Mouse (Mus musculus) embryonic facial prominence, embryonic 15.5 days (tissue): ENCODE data around the gene Tmtc1. TPM values are rescaled to one million over a fixed set of nuclear protein-coding genes. Genes with fewer than 3 reads are reported as not detected.

Experiments used
- ATAC-seq: fragments of 200-750 bp; cut with Nextera tagmentation; 2 replicates; pipeline ENCODE4 v1.8.0; 2017; ENCODE audit warnings: low read depth, moderate TSS enrichment; ENCODE audit not compliant: insufficient number of reproducible peaks, low FRiP score, low TSS enrichment
- H3K27ac ChIP-seq: fragments of 300-500 bp; sonication (generic); replicated peaks from 2 replicates; pipeline ENCODE4 v1.5.1; 2015; ENCODE audit warnings: mild to moderate bottlenecking, inconsistent platforms
- H3K27me3 ChIP-seq: fragments of 300-500 bp; sonication (generic); 2 replicates; pipeline ENCODE4 v1.6.1; 2015; ENCODE audit warnings: inconsistent platforms
- H3K36me3 ChIP-seq: fragments of 300-500 bp; sonication (generic); 2 replicates; pipeline ENCODE4 v1.6.1; 2015; ENCODE audit warnings: mild to moderate bottlenecking, inconsistent platforms
- H3K4me1 ChIP-seq: fragments of 300-500 bp; sonication (generic); 2 replicates; pipeline ENCODE4 v1.6.1; 2015; ENCODE audit warnings: inconsistent platforms
- H3K4me2 ChIP-seq: fragments of 300-500 bp; sonication (generic); replicated peaks from 2 replicates; pipeline ENCODE4 v1.6.1; 2015; ENCODE audit warnings: mild to moderate bottlenecking, inconsistent platforms
- H3K4me3 ChIP-seq: fragments of 300-500 bp; sonication (generic); replicated peaks from 2 replicates; pipeline ENCODE4 v1.5.1; 2015; ENCODE audit warnings: mild to moderate bottlenecking, inconsistent platforms
- H3K9ac ChIP-seq: fragments of 300-500 bp; sonication (generic); 2 replicates; pipeline ENCODE4 v1.6.1; 2015; ENCODE audit warnings: inconsistent platforms
- H3K9me3 ChIP-seq: fragments of 300-500 bp; sonication (generic); replicated peaks from 2 replicates; pipeline ENCODE4 v1.6.1; 2016; ENCODE audit warnings: inconsistent platforms
- WGBS: fragments of 180-500 bp; shearing (Covaris S2); methylation state at CpG from one replicate; pipeline ENCODE4 v1.1.7; 2015; 5-methylcytosine and 5-hydroxymethylcytosine counted together
- polyA plus RNA-seq: library from polyadenylated mRNA; unstranded; fragments of >200 nt; fragmentation: Nextera tagmentation; extraction: Ambion mirVana; gene quantifications from 2 replicates; pipeline ENCODE4 v1.2.1, GENCODE M21; 2015

The Tmtc1 gene
- polyA plus RNA-seq, 1 experiment from 2014 or later, result 1.4 TPM

DNA sequence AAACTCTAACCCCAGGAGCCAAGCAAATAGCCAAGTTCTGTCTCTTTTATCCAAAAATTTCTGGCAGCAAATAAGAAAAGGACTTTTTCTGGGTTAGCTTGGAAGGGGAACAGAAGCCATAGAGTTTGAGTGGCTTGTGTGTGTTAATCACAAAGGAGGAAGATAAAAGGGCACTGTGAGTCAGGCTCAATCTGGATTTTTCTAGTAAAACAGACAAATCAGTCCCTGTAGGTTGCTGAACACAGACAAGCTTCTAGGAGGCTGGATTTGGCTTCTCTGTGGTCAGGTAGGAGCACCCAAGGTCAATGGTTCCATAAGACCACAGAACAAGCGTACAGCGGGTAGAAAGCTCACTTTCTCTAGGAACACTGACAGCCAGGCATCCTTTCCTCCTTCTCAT lies 141.9 kb downstream of the Tmtc1 start:
- Histone ChIP-seq H3K9ac (no peak overlapping the region), H3K4me1 (peaks cover 3% of the 10 kb centered on the region; the same call in 1 of the 2 replicates), H3K27ac (no peak overlapping the region), H3K4me3 (no peak overlapping the region), H3K27me3 (no peaks in the 10 kb centered on the region), H3K4me2 (no peak overlapping the region), H3K36me3 (no peaks in the 10 kb centered on the region), H3K9me3 (no peaks in the 10 kb centered on the region)
- no peak for ATAC-seq
- 67% methylated on average over 2 of the region's 2 CpGs for WGBS

- no peak; the same call in 1 of the 2 replicates for ATAC-seq
- H3K27ac ChIP-seq, result 0 out of 2 replicates have a peak overlapping the region, but pooled peaks have one; percentile 3
These were observed 147.1 kb downstream of the Tmtc1 start for GRCm38 (mm10) chr6:148297086-148297485.

DNA sequence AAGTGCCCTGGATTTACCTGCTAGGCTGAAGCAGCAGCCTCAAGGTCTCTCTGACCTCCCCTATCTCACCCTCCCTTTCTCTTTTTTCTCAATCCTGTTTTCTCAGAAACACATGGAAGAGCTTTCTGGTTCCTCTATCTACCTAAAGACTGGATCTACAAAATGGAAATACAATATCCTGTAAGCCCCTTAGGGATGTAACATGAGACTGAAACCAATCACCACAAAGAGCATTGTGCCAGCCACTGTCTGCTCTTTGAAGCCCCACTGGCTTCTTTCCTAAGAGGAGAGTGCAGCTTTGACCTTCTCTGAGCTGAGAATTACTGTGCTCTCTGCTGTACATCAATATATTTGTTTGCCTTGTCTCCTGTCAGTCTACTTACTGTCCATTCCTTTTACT lies 147.8 kb downstream of the Tmtc1 start:
- no peak overlapping the region for H3K4me2 ChIP-seq
- H3K36me3 ChIP-seq, result no peaks in the 10 kb centered on the region
- no peak for ATAC-seq
- no peaks in the 10 kb centered on the region for H3K27me3 ChIP-seq
- H3K4me3 ChIP-seq, result no peak overlapping the region
- H3K9me3 ChIP-seq, result no peaks in the 10 kb centered on the region
- no peak overlapping the region for H3K9ac ChIP-seq
- H3K4me1 ChIP-seq, result peaks cover 14% of the 10 kb centered on the region
- no peak overlapping the region for H3K27ac ChIP-seq

More at GRCm38 (mm10) chr6:148297086-148297485, 147.1 kb downstream of the Tmtc1 start:
- Histone ChIP-seq H3K4me3 (no peak overlapping the region), H3K9ac (no peak overlapping the region), H3K4me1 (peaks cover 14% of the 10 kb centered on the region), H3K4me2 (no peak overlapping the region), H3K9me3 (no peaks in the 10 kb centered on the region), H3K36me3 (no peaks in the 10 kb centered on the region), H3K27me3 (no peaks in the 10 kb centered on the region)
- 11% methylated on average over 4 of the region's 4 CpGs for WGBS

GRCm38 (mm10) chr6:148294506-148294905 lies 149.7 kb downstream of the Tmtc1 start:
- no peak overlapping the region for H3K4me2 ChIP-seq
- H3K36me3 ChIP-seq, result no peaks in the 10 kb centered on the region
- peaks cover 14% of the 10 kb centered on the region for H3K4me1 ChIP-seq
- H3K9me3 ChIP-seq, result no peaks in the 10 kb centered on the region
- no peak for ATAC-seq
- H3K4me3 ChIP-seq, result no peak overlapping the region
- WGBS, result 61% methylated on average over 4 of the region's 4 CpGs
- H3K9ac ChIP-seq, result no peak overlapping the region
- H3K27ac ChIP-seq, result no peak overlapping the region
- H3K27me3 ChIP-seq, result no peaks in the 10 kb centered on the region

- Histone ChIP-seq H3K9me3 (no peaks in the 10 kb centered on the region), H3K4me3 (no peak overlapping the region), H3K27ac (no peak overlapping the region), H3K36me3 (no peaks in the 10 kb centered on the region), H3K4me1 (no peaks in the 10 kb centered on the region), H3K27me3 (no peaks in the 10 kb centered on the region), H3K4me2 (no peak overlapping the region), H3K9ac (no peak overlapping the region)
- ATAC-seq, result no peak
These were observed 153.3 kb downstream of the Tmtc1 start for GRCm38 (mm10) chr6:148290865-148291264.

DNA sequence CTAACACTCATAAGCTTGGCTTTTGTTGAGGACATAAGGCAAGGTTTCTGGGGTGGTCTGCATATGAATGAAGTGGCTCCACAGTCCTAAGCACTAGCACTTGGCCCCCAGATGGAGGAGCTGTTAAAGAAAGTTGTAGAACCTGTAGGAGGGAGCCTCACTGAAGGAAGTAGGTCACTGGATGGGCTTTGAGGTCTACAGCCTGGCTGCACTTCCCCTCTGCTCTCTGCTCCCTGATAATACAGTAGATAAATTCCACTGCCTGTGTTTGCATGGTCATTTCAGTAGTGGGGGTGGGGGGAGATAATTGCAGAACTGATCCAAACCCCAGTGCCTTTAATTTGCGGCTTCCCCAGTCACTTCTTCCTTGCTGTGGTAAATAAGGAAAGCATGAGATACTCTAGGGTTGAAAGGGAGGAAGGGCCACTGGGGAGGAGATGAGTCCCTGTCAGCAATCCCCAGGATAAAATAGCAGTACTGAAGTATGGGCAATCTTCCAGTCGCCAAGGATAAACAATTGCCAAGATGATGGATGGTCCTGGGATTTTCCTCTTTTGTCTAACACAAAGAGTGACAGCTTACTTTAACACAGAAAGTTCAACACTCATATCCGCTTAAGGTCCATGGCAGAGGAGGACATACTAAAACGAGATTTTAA lies 160.8 kb downstream of the Tmtc1 start:
- no peak overlapping the region for H3K27ac ChIP-seq

DNA sequence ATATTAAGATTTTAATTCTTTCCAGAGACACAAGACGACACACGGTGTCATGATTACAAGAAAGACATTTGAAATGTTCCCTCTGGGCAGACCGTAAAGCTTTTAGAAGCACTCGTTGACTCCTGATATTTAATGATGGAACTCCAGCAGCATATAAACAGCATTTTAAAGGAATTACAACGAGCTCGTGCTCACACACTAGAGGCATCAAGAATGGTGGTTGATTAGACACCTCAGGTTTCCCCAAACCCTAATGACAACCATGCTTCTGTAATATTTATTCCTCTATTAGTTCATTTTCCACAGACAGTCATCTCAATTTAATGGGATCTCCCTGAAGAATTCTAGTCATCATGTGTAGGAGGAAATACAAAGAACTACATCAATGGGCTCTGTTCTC lies 164.9 kb downstream of the Tmtc1 start:
- no peak for ATAC-seq
- H3K36me3 ChIP-seq, result no peaks in the 10 kb centered on the region
- no peak overlapping the region for H3K4me2 ChIP-seq
- 20% methylated on average over 6 of the region's 6 CpGs for WGBS
- no peak overlapping the region for H3K27ac ChIP-seq
- no peaks in the 10 kb centered on the region for H3K4me1 ChIP-seq
- H3K27me3 ChIP-seq, result no peaks in the 10 kb centered on the region
- no peak overlapping the region for H3K4me3 ChIP-seq
- no peak overlapping the region for H3K9ac ChIP-seq
- no peaks in the 10 kb centered on the region for H3K9me3 ChIP-seq

More for the DNA sequence above, 160.8 kb downstream of the Tmtc1 start:
- 70% methylated on average over 4 of the region's 4 CpGs for WGBS
- Histone ChIP-seq H3K36me3 (no peaks in the 10 kb centered on the region), H3K4me3 (no peak overlapping the region), H3K4me1 (no peaks in the 10 kb centered on the region), H3K4me2 (no peak overlapping the region), H3K9ac (no peak overlapping the region), H3K9me3 (no peaks in the 10 kb centered on the region), H3K27me3 (no peaks in the 10 kb centered on the region)
- ATAC-seq, result no peak

GRCm38 (mm10) chr6:148276418-148276817 lies 167.8 kb downstream of the Tmtc1 start:
- Histone ChIP-seq H3K36me3 (no peaks in the 10 kb centered on the region), H3K9ac (no peak overlapping the region), H3K27me3 (no peaks in the 10 kb centered on the region), H3K27ac (no peak overlapping the region), H3K4me2 (no peak overlapping the region), H3K9me3 (no peaks in the 10 kb centered on the region), H3K4me3 (no peak overlapping the region), H3K4me1 (no peaks in the 10 kb centered on the region)
- WGBS, result 89% methylated on average over 1 of the region's 1 CpGs
- ATAC-seq, result no peak

DNA sequence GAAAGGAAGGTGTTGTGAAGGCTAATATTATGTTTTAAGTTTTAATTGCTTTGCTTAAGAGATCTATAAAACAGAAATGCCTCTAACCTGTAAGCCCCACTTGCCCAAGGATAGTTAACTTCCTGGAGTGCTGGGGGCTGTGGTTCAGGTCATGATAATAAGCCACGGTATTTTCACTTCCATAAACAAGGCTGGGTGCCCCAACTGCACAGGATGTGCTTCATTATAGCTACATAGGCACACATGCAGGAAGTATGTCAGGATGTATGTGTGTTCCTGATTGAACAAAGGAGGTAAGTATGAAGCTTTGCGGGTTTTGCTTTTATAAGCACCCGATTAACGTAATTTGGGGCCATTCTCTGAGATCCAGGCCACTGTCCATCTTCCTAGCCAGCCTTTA lies 169.1 kb downstream of the Tmtc1 start:
- Histone ChIP-seq H3K4me1 (no peaks in the 10 kb centered on the region), H3K9ac (no peak overlapping the region), H3K4me3 (no peak overlapping the region), H3K9me3 (no peaks in the 10 kb centered on the region), H3K27me3 (no peaks in the 10 kb centered on the region), H3K36me3 (no peaks in the 10 kb centered on the region), H3K27ac (no peak overlapping the region), H3K4me2 (no peak overlapping the region)
- WGBS, result 79% methylated on average over 4 of the region's 4 CpGs
- no peak for ATAC-seq

- Histone ChIP-seq H3K27me3 (no peaks in the 10 kb centered on the region), H3K4me3 (no peak overlapping the region), H3K4me1 (peaks cover 9% of the 10 kb centered on the region; the same call in 1 of the 2 replicates), H3K36me3 (no peaks in the 10 kb centered on the region), H3K9me3 (no peaks in the 10 kb centered on the region), H3K4me2 (no peak overlapping the region), H3K9ac (no peak overlapping the region), H3K27ac (no peak overlapping the region)
- WGBS, result 83% methylated on average over 6 of the region's 6 CpGs
- no peak for ATAC-seq
These were observed 183.5 kb downstream of the Tmtc1 start for GRCm38 (mm10) chr6:148260729-148261101.

DNA sequence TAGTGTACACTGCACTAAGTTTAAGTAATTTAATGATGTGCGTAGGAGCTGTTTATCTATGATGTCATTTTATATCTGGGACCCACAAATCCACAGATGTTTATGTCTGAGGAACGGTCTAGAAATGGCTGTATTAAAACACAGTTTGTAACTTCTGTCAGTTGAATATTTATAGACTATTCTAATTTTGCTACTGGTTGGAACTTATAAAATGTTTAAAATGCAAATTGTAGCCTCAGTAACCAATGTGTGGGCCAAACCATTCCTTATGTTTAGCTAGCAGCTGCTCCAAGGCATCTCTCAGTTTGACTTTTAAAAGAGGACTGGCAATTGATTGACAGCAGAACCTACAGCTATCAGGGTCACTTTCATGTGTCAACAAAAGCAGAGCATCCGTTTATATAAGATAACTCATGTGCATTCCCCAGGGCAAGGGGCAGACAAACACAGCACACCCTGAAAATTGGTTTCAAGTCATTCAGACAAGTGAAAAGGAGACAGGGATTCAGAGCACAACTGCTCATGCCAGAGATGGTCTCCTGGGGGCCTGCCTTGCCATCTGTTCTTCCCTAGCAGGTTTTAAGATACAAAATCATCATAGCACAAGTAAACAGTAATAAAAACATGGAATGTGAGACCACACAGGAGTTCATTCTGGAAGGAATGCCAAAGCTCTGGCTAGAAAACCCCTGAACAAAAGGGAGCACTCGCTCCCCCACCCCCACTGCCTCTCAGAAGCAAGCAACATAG lies 184.0 kb downstream of the Tmtc1 start:
- 35% methylated on average over 4 of the region's 4 CpGs for WGBS
- Histone ChIP-seq H3K9ac (no peak overlapping the region), H3K27me3 (no peaks in the 10 kb centered on the region), H3K27ac (no peak overlapping the region), H3K36me3 (no peaks in the 10 kb centered on the region), H3K4me2 (no peak overlapping the region), H3K4me3 (no peak overlapping the region), H3K9me3 (no peaks in the 10 kb centered on the region), H3K4me1 (peaks cover 9% of the 10 kb centered on the region; the same call in 1 of the 2 replicates)
- no peak for ATAC-seq

GRCm38 (mm10) chr6:148259074-148259473 lies 185.1 kb downstream of the Tmtc1 start:
- no peak overlapping the region for H3K27ac ChIP-seq
- no peaks in the 10 kb centered on the region for H3K9me3 ChIP-seq
- H3K4me3 ChIP-seq, result no peak overlapping the region
- no peak for ATAC-seq
- peaks cover 9% of the 10 kb centered on the region; the same call in 1 of the 2 replicates for H3K4me1 ChIP-seq
- WGBS, result 84% methylated on average over 8 of the region's 8 CpGs
- H3K36me3 ChIP-seq, result no peaks in the 10 kb centered on the region
- no peak overlapping the region for H3K9ac ChIP-seq
- no peaks in the 10 kb centered on the region for H3K27me3 ChIP-seq
- no peak overlapping the region for H3K4me2 ChIP-seq
